Mouse (Mus musculus): ENCODE measurements around the gene Pianp. TPM values are rescaled to one million over a fixed set of nuclear protein-coding genes. Genes with fewer than 3 reads are reported as not detected.

Pianp gene
- polyA plus RNA-seq (2014; fragmentation: Illumina TruSeq; extraction: RNeasy Lipid Tissue Mini Kit (QIAGEN cat#74804); ENCODE audit: low replicate concordance): 0.33 TPM

GRCm38 (mm10) chr6:124996551-124997501, at the start of gene Pianp:
Gene Pianp (plus strand): TSS chr6:124996694.

GRCm38 (mm10) chr6:124965088-124965719, 31.3 kb upstream of the Pianp start, which contains the start of gene Cops7a:
Gene Cops7a (minus strand): TSS chr6:124965538.

GRCm38 (mm10) chr6:125009129-125009180, 12.5 kb downstream of the Pianp start, which contains the start of gene Zfp384:
Gene Zfp384 (plus strand): TSS chr6:125009145.

GRCm38 (mm10) chr6:125039533-125040153, 43.1 kb downstream of the Pianp start, which contains the start of gene Ing4:
Gene Ing4 (plus strand): TSS chr6:125039760.

GRCm38 (mm10) chr6:125049678-125050077, 53.2 kb downstream of the Pianp start, which contains the start of gene Acrbp:
Gene Acrbp (plus strand): TSS chr6:125049689.

Other genes with a start within 250 kb of the Pianp start
- gene Gm45234, start 240.7 kb upstream of the Pianp start, polyA plus RNA-seq (2014; fragmentation: Illumina TruSeq; extraction: RNeasy Lipid Tissue Mini Kit (QIAGEN cat#74804); ENCODE audit: low replicate concordance): not detected
- 0.41 TPM for gene Atn1, start 240.2 kb upstream of the Pianp start, polyA plus RNA-seq (2014; fragmentation: Illumina TruSeq; extraction: RNeasy Lipid Tissue Mini Kit (QIAGEN cat#74804); ENCODE audit: low replicate concordance)
- 0.41 TPM for gene Eno2, start 227.0 kb upstream of the Pianp start, polyA plus RNA-seq (2014; fragmentation: Illumina TruSeq; extraction: RNeasy Lipid Tissue Mini Kit (QIAGEN cat#74804); ENCODE audit: low replicate concordance)
- gene Lrrc23, start 217.0 kb upstream of the Pianp start, polyA plus RNA-seq (2014; fragmentation: Illumina TruSeq; extraction: RNeasy Lipid Tissue Mini Kit (QIAGEN cat#74804); ENCODE audit: low replicate concordance): not detected
- not detected for gene Spsb2, start 188.0 kb upstream of the Pianp start, polyA plus RNA-seq (2014; fragmentation: Illumina TruSeq; extraction: RNeasy Lipid Tissue Mini Kit (QIAGEN cat#74804); ENCODE audit: low replicate concordance)
- 27.8 TPM for gene Tpi1, start 182.4 kb upstream of the Pianp start, polyA plus RNA-seq (2014; fragmentation: Illumina TruSeq; extraction: RNeasy Lipid Tissue Mini Kit (QIAGEN cat#74804); ENCODE audit: low replicate concordance)
- gene Usp5, start 167.2 kb upstream of the Pianp start, polyA plus RNA-seq (2014; fragmentation: Illumina TruSeq; extraction: RNeasy Lipid Tissue Mini Kit (QIAGEN cat#74804); ENCODE audit: low replicate concordance): 12.5 TPM
- gene Cdca3, start 167.1 kb upstream of the Pianp start, polyA plus RNA-seq (2014; fragmentation: Illumina TruSeq; extraction: RNeasy Lipid Tissue Mini Kit (QIAGEN cat#74804); ENCODE audit: low replicate concordance): 6.3 TPM
- not detected for gene Gnb3, start 156.4 kb upstream of the Pianp start, polyA plus RNA-seq (2014; fragmentation: Illumina TruSeq; extraction: RNeasy Lipid Tissue Mini Kit (QIAGEN cat#74804); ENCODE audit: low replicate concordance)
- gene P3h3, start 138.9 kb upstream of the Pianp start, polyA plus RNA-seq (2014; fragmentation: Illumina TruSeq; extraction: RNeasy Lipid Tissue Mini Kit (QIAGEN cat#74804); ENCODE audit: low replicate concordance): not detected
- not detected for gene Gpr162, start 132.7 kb upstream of the Pianp start, polyA plus RNA-seq (2014; fragmentation: Illumina TruSeq; extraction: RNeasy Lipid Tissue Mini Kit (QIAGEN cat#74804); ENCODE audit: low replicate concordance)
- 2.6 TPM for gene Cd4, start 108.5 kb upstream of the Pianp start, polyA plus RNA-seq (2014; fragmentation: Illumina TruSeq; extraction: RNeasy Lipid Tissue Mini Kit (QIAGEN cat#74804); ENCODE audit: low replicate concordance)
- gene Lag3, start 85.0 kb upstream of the Pianp start, polyA plus RNA-seq (2014; fragmentation: Illumina TruSeq; extraction: RNeasy Lipid Tissue Mini Kit (QIAGEN cat#74804); ENCODE audit: low replicate concordance): not detected
- gene Ptms, start 76.6 kb upstream of the Pianp start, polyA plus RNA-seq (2014; fragmentation: Illumina TruSeq; extraction: RNeasy Lipid Tissue Mini Kit (QIAGEN cat#74804); ENCODE audit: low replicate concordance): 75.4 TPM
- 12.7 TPM for gene Mlf2, start 65.3 kb upstream of the Pianp start, polyA plus RNA-seq (2014; fragmentation: Illumina TruSeq; extraction: RNeasy Lipid Tissue Mini Kit (QIAGEN cat#74804); ENCODE audit: low replicate concordance)
- 17.0 TPM for gene Cops7a, start 31.2 kb upstream of the Pianp start, polyA plus RNA-seq (2014; fragmentation: Illumina TruSeq; extraction: RNeasy Lipid Tissue Mini Kit (QIAGEN cat#74804); ENCODE audit: low replicate concordance)
- gene Zfp384, start 12.5 kb downstream of the Pianp start, polyA plus RNA-seq (2014; fragmentation: Illumina TruSeq; extraction: RNeasy Lipid Tissue Mini Kit (QIAGEN cat#74804); ENCODE audit: low replicate concordance): 12.7 TPM
- 18.8 TPM for gene Ing4, start 43.1 kb downstream of the Pianp start, polyA plus RNA-seq (2014; fragmentation: Illumina TruSeq; extraction: RNeasy Lipid Tissue Mini Kit (QIAGEN cat#74804); ENCODE audit: low replicate concordance)
- 2.5 TPM for gene Acrbp, start 53.0 kb downstream of the Pianp start, polyA plus RNA-seq (2014; fragmentation: Illumina TruSeq; extraction: RNeasy Lipid Tissue Mini Kit (QIAGEN cat#74804); ENCODE audit: low replicate concordance)
- 1.6 TPM for gene Lpar5, start 71.2 kb downstream of the Pianp start, polyA plus RNA-seq (2014; fragmentation: Illumina TruSeq; extraction: RNeasy Lipid Tissue Mini Kit (QIAGEN cat#74804); ENCODE audit: low replicate concordance)
- gene Chd4, start 99.3 kb downstream of the Pianp start, polyA plus RNA-seq (2014; fragmentation: Illumina TruSeq; extraction: RNeasy Lipid Tissue Mini Kit (QIAGEN cat#74804); ENCODE audit: low replicate concordance): 31.1 TPM
- gene Nop2, start 135.2 kb downstream of the Pianp start, polyA plus RNA-seq (2014; fragmentation: Illumina TruSeq; extraction: RNeasy Lipid Tissue Mini Kit (QIAGEN cat#74804); ENCODE audit: low replicate concordance): 0.33 TPM
- 0.59 TPM for gene Iffo1, start 148.5 kb downstream of the Pianp start, polyA plus RNA-seq (2014; fragmentation: Illumina TruSeq; extraction: RNeasy Lipid Tissue Mini Kit (QIAGEN cat#74804); ENCODE audit: low replicate concordance)
- 39.7 TPM for gene Gapdh, start 169.8 kb downstream of the Pianp start, polyA plus RNA-seq (2014; fragmentation: Illumina TruSeq; extraction: RNeasy Lipid Tissue Mini Kit (QIAGEN cat#74804); ENCODE audit: low replicate concordance)
- gene Ncapd2, start 195.0 kb downstream of the Pianp start, polyA plus RNA-seq (2014; fragmentation: Illumina TruSeq; extraction: RNeasy Lipid Tissue Mini Kit (QIAGEN cat#74804); ENCODE audit: low replicate concordance): 3.7 TPM
- 119 TPM for gene Mrpl51, start 195.1 kb downstream of the Pianp start, polyA plus RNA-seq (2014; fragmentation: Illumina TruSeq; extraction: RNeasy Lipid Tissue Mini Kit (QIAGEN cat#74804); ENCODE audit: low replicate concordance)
- 6.0 TPM for gene Vamp1, start 218.9 kb downstream of the Pianp start, polyA plus RNA-seq (2014; fragmentation: Illumina TruSeq; extraction: RNeasy Lipid Tissue Mini Kit (QIAGEN cat#74804); ENCODE audit: low replicate concordance)
- gene Tapbpl, start 235.2 kb downstream of the Pianp start, polyA plus RNA-seq (2014; fragmentation: Illumina TruSeq; extraction: RNeasy Lipid Tissue Mini Kit (QIAGEN cat#74804); ENCODE audit: low replicate concordance): 7.6 TPM
- not detected for gene Cd27, start 240.3 kb downstream of the Pianp start, polyA plus RNA-seq (2014; fragmentation: Illumina TruSeq; extraction: RNeasy Lipid Tissue Mini Kit (QIAGEN cat#74804); ENCODE audit: low replicate concordance)

Measured in small intestine, adult 10 weeks (tissue).